Mouse (Mus musculus) cerebellum, adult 2 months (tissue): ENCODE measurements around the gene Xpo1.

Source experiments
- CTCF ChIP-seq: fragments of 200-500 bp; IDR thresholded peaks from 2 replicates; pipeline ENCODE4 v1.5.1; 2011; ENCODE audit warnings: low read depth, mild to moderate bottlenecking, control low read depth, low read length, moderate library complexity, borderline replicate concordance; ENCODE audit not compliant: insufficient read depth
- POLR2A ChIP-seq: fragments of 200-500 bp; IDR thresholded peaks from 2 replicates; pipeline ENCODE4 v1.6.1; 2011; ENCODE audit warnings: low read length, control low read depth, borderline replicate concordance; ENCODE audit not compliant: insufficient read depth

DNA sequence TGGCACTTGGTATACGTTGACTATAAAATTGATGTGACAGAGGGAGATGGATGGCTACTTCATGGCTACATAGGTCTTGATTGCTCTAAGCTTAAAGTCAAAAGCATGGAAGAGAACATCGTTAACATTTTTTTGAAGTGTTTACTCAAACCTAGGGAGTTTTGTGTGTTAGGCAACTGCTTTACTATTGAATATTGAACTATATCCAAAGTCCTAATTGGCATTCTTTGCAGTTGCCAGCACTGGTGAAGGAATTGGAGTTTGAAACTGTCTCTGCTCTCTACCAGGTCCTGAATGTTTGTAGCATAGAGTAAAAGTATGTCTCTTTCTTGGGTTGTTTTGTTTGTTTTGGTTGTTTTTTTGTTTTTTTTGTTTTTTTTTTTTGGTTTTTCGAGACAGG, 19.9 kb downstream of the Xpo1 start:
- TF ChIP-seq CTCF: no peak
- TF ChIP-seq POLR2A: no peak
